Mouse (Mus musculus) small intestine, adult 10 weeks (tissue): Measurements from ENCODE around the gene Cenpu. TPM values are rescaled to one million over a fixed set of nuclear protein-coding genes. Genes with fewer than 3 reads are reported as not detected.

ENCODE experiments used
- polyA plus RNA-seq: library from polyadenylated mRNA; stranded (reverse); fragments of 350-450 nt; fragmentation: Illumina TruSeq; extraction: RNeasy Lipid Tissue Mini Kit (QIAGEN cat#74804); gene quantifications from one replicate; pipeline ENCODE4 v1.2.3, GENCODE M21; 2014; ENCODE audit warnings: low replicate concordance

The Cenpu gene
- polyA plus RNA-seq, result 23.2 TPM

GRCm38 (mm10) chr8:46551615-46552440 lies at the start of gene Cenpu:
TSS of gene Cenpu (plus strand) at chr8:46552028.

GRCm38 (mm10) chr8:46616879-46617689 lies 65.3 kb downstream of the Cenpu start, which contains the start of the genes Primpol and Casp3:
TSS of gene Primpol (minus strand) at chr8:46617212.
TSS of gene Casp3 (plus strand) at chr8:46617291.

Other genes with a start within 250 kb of the Cenpu start
- gene Acsl1, start 81.0 kb upstream of the Cenpu start, polyA plus RNA-seq, result 81.5 TPM
- 27.3 TPM for gene Primpol, start 65.2 kb downstream of the Cenpu start, polyA plus RNA-seq
- gene Casp3, start 65.3 kb downstream of the Cenpu start, polyA plus RNA-seq, result 498 TPM
- gene Irf2, start 187.7 kb downstream of the Cenpu start, polyA plus RNA-seq, result 346 TPM